Mouse (Mus musculus): ENCODE measurements at regions not wholly inside any gene's neighbourhood (a gene's known extent, or its start where the extent isn't known, plus 50 kb on each side); places are given as distances from the start of the nearest gene placed in this dataset.
"Not testable (repeated sequence)": the region's sequence is repeated elsewhere in the genome, so short reads cannot be mapped to it uniquely, and the experiment has no call there.

- no peak overlapping the region for H3K27ac ChIP-seq
- H3K36me3 ChIP-seq: no peaks in the 10 kb centered on the region
- no peak for ATAC-seq
- WGBS: 75% methylated on average over 5 of the region's 5 CpGs
- peaks cover 3% of the 10 kb centered on the region; the same call in 1 of the 2 replicates for H3K4me1 ChIP-seq (replicated peaks)
- no peak overlapping the region for H3K4me2 ChIP-seq (replicated peaks)
- H3K4me3 ChIP-seq (replicated peaks): no peak overlapping the region
- no peak overlapping the region for H3K9ac ChIP-seq (replicated peaks)
- H3K27me3 ChIP-seq: no peaks in the 10 kb centered on the region
- H3K9me3 ChIP-seq: 0 out of 2 replicates have a peak, but pooled peaks cover 3% of the 10 kb centered on the region
Measured at GRCm38 (mm10) chr2:171562656-171563055, 480.6 kb downstream of the Cbln4 start.

DNA sequence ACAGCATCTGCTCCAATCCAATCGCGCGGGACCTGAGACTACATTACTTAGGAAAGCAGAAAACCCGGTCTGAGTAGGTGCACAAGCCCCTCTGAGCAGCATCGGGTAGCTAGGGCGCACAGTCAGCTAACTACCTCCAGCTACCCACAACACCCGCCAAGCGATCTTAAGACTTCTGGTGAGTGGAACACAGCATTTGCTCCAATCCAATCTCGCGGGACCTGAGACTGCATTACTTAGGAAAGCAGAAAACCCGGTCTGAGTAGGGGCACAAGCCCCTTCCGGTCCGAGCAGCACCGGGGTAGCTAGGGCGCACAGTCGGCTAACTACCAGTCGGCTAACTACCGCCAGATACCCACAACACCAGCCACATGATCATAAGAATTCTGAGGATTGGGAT is 500.5 kb downstream of the Cbln4 start:
- H3K27me3 ChIP-seq; H3K4me1 ChIP-seq (replicated peaks); H3K4me3 ChIP-seq (replicated peaks); H3K9ac ChIP-seq (replicated peaks); H3K4me2 ChIP-seq (replicated peaks); ATAC-seq; H3K9me3 ChIP-seq; H3K27ac ChIP-seq; H3K36me3 ChIP-seq: not testable (repeated sequence)
- 88% methylated on average over 18 of the region's 18 CpGs for WGBS

DNA sequence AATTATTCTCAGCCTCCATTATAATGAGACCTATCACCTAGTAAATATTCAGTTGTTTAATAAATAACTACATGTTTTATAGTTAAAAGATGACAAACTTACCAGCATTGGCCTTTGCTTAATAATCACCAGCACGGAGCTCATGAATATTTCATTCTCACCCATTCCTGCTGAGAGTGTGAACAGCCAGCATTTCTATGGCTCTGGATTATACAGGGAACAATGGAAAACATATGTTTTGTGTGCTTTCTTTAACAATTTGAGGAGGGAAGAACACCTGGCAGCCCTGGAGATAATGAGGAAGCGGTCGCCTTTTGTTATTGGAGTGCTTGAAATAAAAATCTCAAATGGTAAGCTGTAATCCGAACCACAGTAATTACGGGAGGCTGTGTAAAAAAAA is 528.4 kb downstream of the Cbln4 start:
- H3K4me2 ChIP-seq (replicated peaks): no peak overlapping the region
- peaks cover 15% of the 10 kb centered on the region for H3K4me1 ChIP-seq (replicated peaks)
- no peaks in the 10 kb centered on the region for H3K9me3 ChIP-seq
- no peaks in the 10 kb centered on the region; the same call in 1 of the 2 replicates for H3K27me3 ChIP-seq
- no peak overlapping the region for H3K9ac ChIP-seq (replicated peaks)
- no peak overlapping the region for H3K4me3 ChIP-seq (replicated peaks)
- 21% methylated on average over 5 of the region's 5 CpGs for WGBS
- ATAC-seq: 0 out of 2 replicates have a peak, but pooled peaks have one; percentile 45
- H3K27ac ChIP-seq: no peak overlapping the region
- no peaks in the 10 kb centered on the region for H3K36me3 ChIP-seq

DNA sequence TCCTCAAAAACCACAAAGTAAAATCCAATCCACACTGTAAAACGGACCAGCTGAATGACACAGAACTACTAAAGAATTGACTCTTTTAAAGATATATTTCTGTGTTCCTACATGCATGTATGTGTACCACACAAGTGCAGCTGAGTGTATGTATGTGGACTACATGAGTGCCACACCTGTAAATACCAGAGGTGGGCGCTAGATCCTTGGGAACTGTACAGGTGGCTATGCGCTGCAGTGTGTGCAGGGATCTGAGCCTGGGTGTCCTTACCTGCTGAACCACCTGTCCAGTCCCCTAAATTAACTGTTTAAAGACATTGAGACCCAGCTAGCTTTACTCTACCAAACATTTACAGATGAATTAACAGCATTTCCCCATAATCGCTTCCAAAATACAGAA is 546.6 kb downstream of the Cbln4 start:
- Histone ChIP-seq H3K36me3 (no peaks in the 10 kb centered on the region), H3K27me3 (no peaks in the 10 kb centered on the region), H3K4me2 (replicated peaks) (no peak overlapping the region), H3K27ac (no peak overlapping the region), H3K4me1 (replicated peaks) (peaks cover 8% of the 10 kb centered on the region; the same call in 1 of the 2 replicates), H3K9ac (replicated peaks) (no peak overlapping the region), H3K4me3 (replicated peaks) (no peak overlapping the region), H3K9me3 (no peaks in the 10 kb centered on the region)
- WGBS: 86% methylated on average over 4 of the region's 4 CpGs
- no peak for ATAC-seq

DNA sequence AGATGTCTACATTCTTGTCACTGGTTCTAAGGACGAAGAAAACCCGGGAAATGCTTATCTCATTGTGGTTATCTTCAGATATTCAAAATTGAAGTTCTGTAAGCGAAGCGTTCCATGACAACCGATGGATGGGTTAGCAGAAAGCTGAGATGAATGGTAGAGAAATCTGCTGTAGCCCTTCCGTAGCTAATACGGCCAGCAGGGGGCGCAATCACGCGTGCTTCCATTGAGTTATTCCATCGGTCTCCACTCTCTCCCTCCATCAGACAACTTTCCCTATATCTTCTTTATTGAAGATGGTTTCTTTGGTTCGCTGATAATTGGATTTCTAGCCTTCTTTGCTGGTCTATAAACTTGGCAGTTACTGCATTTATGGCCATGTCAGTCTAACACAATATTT is 549.5 kb downstream of the Cbln4 start:
- Histone ChIP-seq H3K36me3 (no peaks in the 10 kb centered on the region), H3K9ac (replicated peaks) (no peak overlapping the region), H3K27me3 (no peaks in the 10 kb centered on the region), H3K4me1 (replicated peaks) (peaks cover 8% of the 10 kb centered on the region; the same call in 1 of the 2 replicates), H3K27ac (no peak overlapping the region), H3K9me3 (no peaks in the 10 kb centered on the region), H3K4me2 (replicated peaks) (no peak overlapping the region), H3K4me3 (replicated peaks) (no peak overlapping the region)
- ATAC-seq: no peak
- WGBS: 35% methylated on average over 12 of the region's 12 CpGs

GRCm38 (mm10) chr2:171487284-171487683 is 556.0 kb downstream of the Cbln4 start:
- Histone ChIP-seq H3K27ac (no peak overlapping the region), H3K27me3 (no peaks in the 10 kb centered on the region), H3K4me1 (replicated peaks) (peaks cover 8% of the 10 kb centered on the region), H3K9me3 (no peaks in the 10 kb centered on the region), H3K9ac (replicated peaks) (no peak overlapping the region), H3K4me3 (replicated peaks) (no peak overlapping the region), H3K4me2 (replicated peaks) (no peak overlapping the region), H3K36me3 (no peaks in the 10 kb centered on the region)
- WGBS: 44% methylated on average over 2 of the region's 2 CpGs
- ATAC-seq: no peak

- H3K4me3 ChIP-seq (replicated peaks): no peak overlapping the region
- H3K4me1 ChIP-seq (replicated peaks): no peaks in the 10 kb centered on the region
- no peaks in the 10 kb centered on the region for H3K27me3 ChIP-seq
- H3K36me3 ChIP-seq: no peaks in the 10 kb centered on the region
- H3K27ac ChIP-seq: peak overlapping the region; percentile 36; the same call in 1 of the 2 replicates
- ATAC-seq: peak; percentile 34; the same call in 1 of the 2 replicates
- H3K9me3 ChIP-seq: peaks cover 5% of the 10 kb centered on the region; the same call in 1 of the 2 replicates
- no peak overlapping the region for H3K4me2 ChIP-seq (replicated peaks)
- WGBS: 57% methylated on average over 9 of the region's 9 CpGs
- no peak overlapping the region for H3K9ac ChIP-seq (replicated peaks)
Measured at GRCm38 (mm10) chr2:171453241-171453640, 590.0 kb downstream of the Cbln4 start.

- no peak overlapping the region for H3K4me2 ChIP-seq (replicated peaks)
- H3K4me1 ChIP-seq (replicated peaks): no peaks in the 10 kb centered on the region
- H3K27me3 ChIP-seq: no peaks in the 10 kb centered on the region
- H3K36me3 ChIP-seq: no peaks in the 10 kb centered on the region
- no peak overlapping the region for H3K9ac ChIP-seq (replicated peaks)
- ATAC-seq: no peak
- WGBS: 92% methylated on average over 2 of the region's 2 CpGs
- H3K9me3 ChIP-seq: no peaks in the 10 kb centered on the region
- H3K4me3 ChIP-seq (replicated peaks): no peak overlapping the region
- no peak overlapping the region for H3K27ac ChIP-seq
Measured at GRCm38 (mm10) chr2:171406057-171406456, 637.2 kb downstream of the Cbln4 start.

- H3K36me3 ChIP-seq: no peaks in the 10 kb centered on the region
- H3K4me3 ChIP-seq (replicated peaks): no peak overlapping the region
- no peak overlapping the region for H3K9ac ChIP-seq (replicated peaks)
- ATAC-seq: no peak
- WGBS: 59% methylated on average over 1 of the region's 1 CpGs
- H3K27ac ChIP-seq: no peak overlapping the region
- peaks cover 4% of the 10 kb centered on the region for H3K9me3 ChIP-seq
- no peak overlapping the region for H3K4me2 ChIP-seq (replicated peaks)
- H3K4me1 ChIP-seq (replicated peaks): no peaks in the 10 kb centered on the region
- no peaks in the 10 kb centered on the region for H3K27me3 ChIP-seq
Measured at GRCm38 (mm10) chr2:171388936-171389335, 654.3 kb downstream of the Cbln4 start.

- Histone ChIP-seq H3K36me3 (no peaks in the 10 kb centered on the region), H3K27ac (no peak overlapping the region), H3K27me3 (no peaks in the 10 kb centered on the region), H3K4me2 (replicated peaks) (no peak overlapping the region), H3K4me3 (replicated peaks) (no peak overlapping the region), H3K4me1 (replicated peaks) (no peaks in the 10 kb centered on the region), H3K9me3 (no peaks in the 10 kb centered on the region), H3K9ac (replicated peaks) (no peak overlapping the region)
- WGBS: 87% methylated on average over 1 of the region's 1 CpGs
- no peak for ATAC-seq
Measured at GRCm38 (mm10) chr2:171373457-171373856, 641.9 kb downstream of the Dok5 start.

DNA sequence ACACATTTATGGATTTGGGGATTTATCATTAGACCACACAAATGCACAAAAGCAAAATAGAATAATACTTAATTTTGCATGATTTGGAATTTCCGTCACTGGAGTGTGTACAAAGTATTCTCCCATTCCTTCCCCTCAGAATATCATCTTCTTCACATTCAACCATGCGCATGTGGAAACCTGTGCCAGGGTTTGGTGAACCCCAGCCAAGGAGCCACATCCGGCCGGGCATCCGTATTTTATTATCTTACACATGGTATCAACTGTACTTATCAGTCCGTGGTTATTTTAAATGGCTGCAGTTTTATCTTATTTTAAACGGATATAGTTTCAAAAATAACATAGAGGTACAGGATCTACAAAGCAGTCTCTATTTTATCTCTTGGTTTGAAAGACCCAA is 641.4 kb downstream of the Dok5 start:
- Histone ChIP-seq H3K36me3 (no peaks in the 10 kb centered on the region), H3K4me1 (replicated peaks) (no peaks in the 10 kb centered on the region), H3K27me3 (no peaks in the 10 kb centered on the region), H3K9me3 (no peaks in the 10 kb centered on the region), H3K4me2 (replicated peaks) (no peak overlapping the region), H3K27ac (no peak overlapping the region), H3K4me3 (replicated peaks) (no peak overlapping the region), H3K9ac (replicated peaks) (no peak overlapping the region)
- ATAC-seq: no peak
- WGBS: 95% methylated on average over 7 of the region's 7 CpGs

DNA sequence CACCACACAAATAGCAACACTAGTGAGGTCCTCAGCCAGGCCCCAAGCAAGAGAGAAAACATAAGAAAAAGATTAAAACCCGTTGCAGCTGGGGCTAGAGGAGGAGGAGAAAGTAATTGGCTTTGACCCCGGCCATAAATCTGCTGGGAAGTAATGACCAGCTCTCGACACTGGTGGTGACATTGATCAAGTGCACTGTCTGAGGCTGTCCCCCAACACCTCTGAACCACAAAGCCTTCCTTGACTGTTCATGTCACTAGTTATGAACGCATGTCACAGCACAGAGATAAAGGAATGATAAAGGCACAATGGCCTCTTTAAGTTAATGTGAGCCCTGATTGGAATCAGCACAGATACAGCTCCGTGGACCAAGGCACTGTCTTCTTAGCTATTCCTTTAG is 640.1 kb downstream of the Dok5 start:
- no peak for ATAC-seq
- no peaks in the 10 kb centered on the region for H3K27me3 ChIP-seq
- H3K9me3 ChIP-seq: no peaks in the 10 kb centered on the region
- H3K27ac ChIP-seq: no peak overlapping the region
- no peak overlapping the region for H3K4me3 ChIP-seq (replicated peaks)
- H3K9ac ChIP-seq (replicated peaks): no peak overlapping the region
- no peaks in the 10 kb centered on the region for H3K4me1 ChIP-seq (replicated peaks)
- no peak overlapping the region for H3K4me2 ChIP-seq (replicated peaks)
- H3K36me3 ChIP-seq: no peaks in the 10 kb centered on the region
- 73% methylated on average over 5 of the region's 5 CpGs for WGBS

- Histone ChIP-seq H3K9ac (replicated peaks) (no peak overlapping the region), H3K27me3 (no peaks in the 10 kb centered on the region), H3K4me2 (replicated peaks) (0 out of 2 replicates have a peak overlapping the region, but pooled peaks have one; percentile 19), H3K36me3 (no peaks in the 10 kb centered on the region), H3K4me3 (replicated peaks) (no peak overlapping the region), H3K9me3 (peaks cover 6% of the 10 kb centered on the region), H3K4me1 (replicated peaks) (no peaks in the 10 kb centered on the region), H3K27ac (no peak overlapping the region)
- 62% methylated on average over 8 of the region's 8 CpGs for WGBS
- ATAC-seq: no peak; the same call in 1 of the 2 replicates
Measured at GRCm38 (mm10) chr2:171365553-171365952, 633.9 kb downstream of the Dok5 start.
